Mouse (Mus musculus): ENCODE results near the gene Afap1.

DNA sequence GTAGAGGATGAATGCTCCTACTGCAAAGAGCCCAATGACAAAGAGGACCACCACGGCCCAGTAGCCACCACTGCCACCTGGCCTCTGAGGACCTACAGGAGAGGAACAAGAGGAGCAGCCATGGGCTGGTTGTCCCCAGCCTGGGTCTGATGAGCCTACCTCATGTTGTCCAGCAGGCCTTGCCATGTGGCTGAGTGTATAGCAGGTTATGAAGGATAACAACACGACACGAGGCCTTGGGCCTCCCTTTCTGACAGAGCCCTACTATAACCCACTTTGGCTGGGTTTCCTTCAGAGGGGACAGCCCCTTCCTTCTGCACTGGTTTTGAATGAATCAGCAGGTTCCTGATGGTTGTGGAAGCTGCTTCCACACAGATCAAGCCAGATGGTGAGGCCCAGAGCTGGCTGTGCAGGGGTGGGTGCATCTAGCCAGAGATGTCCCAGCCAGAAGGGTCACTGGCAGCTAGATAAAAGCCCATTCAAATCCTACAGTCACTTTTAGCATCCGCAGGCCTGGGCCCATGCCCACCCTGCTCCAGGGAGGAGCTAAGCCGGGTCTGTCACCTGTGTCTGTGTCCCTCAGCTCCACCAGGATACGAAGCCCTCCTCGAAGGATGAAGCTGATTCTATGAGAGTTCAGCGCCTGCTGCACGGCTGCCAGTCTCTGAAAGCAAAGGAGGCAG lies 131.0 kb downstream of the Afap1 start:
- no peak for TF ChIP-seq CTCF (IDR thresholded peaks at IDR 0.05; ENCODE audit: low read depth)
- no peak for TF ChIP-seq EP300 (IDR thresholded peaks at IDR 0.05; ENCODE audit: low read depth)

Data from liver, postnatal 0 days (tissue).